Mouse (Mus musculus) bone marrow, adult 2 months (tissue): ENCODE data around the gene March6.

Source experiments
- CTCF ChIP-seq: fragments of 200-500 bp; IDR thresholded peaks from 2 replicates; pipeline ENCODE4 v1.5.1; 2011; ENCODE audit warnings: low read length, control low read depth; ENCODE audit not compliant: control insufficient read depth, insufficient read depth
- POLR2A ChIP-seq: fragments of 200-500 bp; IDR thresholded peaks from 2 replicates; pipeline ENCODE4 v1.6.1; 2011; ENCODE audit warnings: low read depth, mild to moderate bottlenecking, control low read depth, low read length, borderline replicate concordance; ENCODE audit not compliant: control insufficient read depth

DNA sequence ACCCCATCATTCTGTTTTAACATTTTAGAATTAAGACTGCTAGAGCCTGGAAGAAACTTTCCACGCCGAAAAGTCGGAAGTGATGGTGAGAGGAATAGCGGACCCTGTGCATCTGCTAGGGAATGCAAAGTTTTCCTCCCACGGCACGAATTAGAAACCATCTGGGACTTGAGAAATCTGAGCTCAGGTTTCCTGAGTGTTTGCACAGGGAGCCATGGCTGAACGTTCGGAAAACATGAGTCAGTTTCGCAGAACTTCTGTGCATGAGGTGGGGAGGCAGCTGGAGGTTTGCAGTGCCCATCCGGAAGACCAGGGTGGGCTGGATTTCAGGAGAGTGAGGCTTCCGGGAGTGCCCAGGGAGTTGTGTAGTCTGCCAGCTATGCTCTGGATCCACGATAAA is 102.3 kb downstream of the March6 start:
- TF ChIP-seq CTCF (no peak), POLR2A (no peak)
